Comparison of ENCODE assay signal across 12 mouse cellular contexts in the genomic region with DNA sequence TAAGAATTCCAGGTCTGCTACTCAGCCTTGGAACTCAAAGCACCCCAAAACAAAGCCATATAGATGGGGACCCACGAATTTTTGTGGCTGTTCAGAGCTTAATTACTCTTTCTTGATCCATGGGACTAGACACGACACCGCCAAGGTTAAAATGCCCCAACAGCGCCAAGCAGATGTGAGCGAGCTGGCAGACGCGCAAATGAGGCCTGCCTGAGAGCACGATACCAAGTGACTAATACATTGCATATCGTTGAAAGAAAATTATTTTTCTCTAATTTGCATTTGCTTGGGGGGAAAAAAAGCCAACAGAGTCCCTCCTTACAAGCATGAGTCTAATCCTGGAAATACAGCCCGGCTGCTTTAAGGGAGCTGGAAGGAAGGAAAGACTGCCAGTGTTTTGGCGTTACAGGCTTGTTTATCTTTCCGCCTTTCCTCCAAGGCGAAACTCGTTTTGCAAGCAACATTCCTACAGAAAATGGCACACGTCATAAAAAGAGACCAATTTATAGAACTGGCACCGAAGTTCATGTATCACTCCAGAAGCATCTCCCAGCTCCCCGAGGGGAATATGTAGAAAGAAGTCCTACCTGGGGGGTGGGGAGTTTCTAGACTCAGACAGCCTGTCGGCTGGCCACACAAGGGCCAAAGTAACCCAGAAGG.
A peak's percentile ranks its signal among the peaks of the same experiment; 100 is the strongest.
DNase-seq lines count a peak whose midpoint lies in the region; ATAC-seq lines count a peak whose summit lies in the region.
"Had no signal": no experiment of that assay in that cellular context is flagged by ENCODE, and none has a peak within 500 bp of the region (broad histone marks: within the 10 kb centered on the region; RNA-seq: fewer than 3 reads in every experiment).

No protein-coding gene starts in this region.

- DNase-seq in adrenal gland, postnatal 25 days, result peak; percentile 27
- no peak for DNase-seq in adrenal gland, postnatal 4 days (ENCODE audit: low spot score in 2 of 2)
- DNase-seq in lung, postnatal 14 days, result no peak
- no peak for DNase-seq in embryo, embryonic 10.5 days (ENCODE audit: low spot score)
- DNase-seq in gastrocnemius, postnatal 4 days (ENCODE audit: low spot score in 2 of 2), result no peak
- DNase-seq: heart, adult 18-20 months; kidney, adult 18-20 months; right cerebral cortex, postnatal 25 days had no signal

- no peaks in the 10 kb centered on the region for H3K9me3 ChIP-seq in lung, embryonic 16.5 days (ENCODE audit: control insufficient read depth, low read length)
- no peaks in the 10 kb centered on the region for H3K9me3 ChIP-seq in forebrain, embryonic 15.5 days
- H3K9me3 ChIP-seq in midbrain, embryonic 13.5 days, result no peaks in the 10 kb centered on the region

- no peaks in the 10 kb centered on the region for H3K36me3 ChIP-seq in lung, embryonic 16.5 days (ENCODE audit: control insufficient read depth, insufficient read depth, low read length)
- H3K36me3 ChIP-seq in forebrain, embryonic 15.5 days, result no peaks in the 10 kb centered on the region
- H3K36me3 ChIP-seq in midbrain, embryonic 13.5 days, result no peaks in the 10 kb centered on the region

- 11% methylated on average over 18 of the region's 18 CpGs for WGBS in lung, embryonic 16.5 days
- WGBS in forebrain, embryonic 15.5 days, result 9% methylated on average over 18 of the region's 18 CpGs
- WGBS in midbrain, embryonic 13.5 days, result 4% methylated on average over 18 of the region's 18 CpGs

- H3K27ac ChIP-seq in lung, embryonic 16.5 days (ENCODE audit: low read length), result peak overlapping the region; percentile 62
- H3K27ac ChIP-seq in forebrain, embryonic 15.5 days (replicated peaks), result peak overlapping the region; percentile 82
- peak overlapping the region; percentile 76 for H3K27ac ChIP-seq in midbrain, embryonic 13.5 days

- ATAC-seq in lung, embryonic 16.5 days (ENCODE audit: low read depth), result no peak
- ATAC-seq in forebrain, embryonic 15.5 days (replicated peaks), result no peak
- ATAC-seq in midbrain, embryonic 13.5 days, result no peak
- ATAC-seq: Patski had no signal

- H3K9ac ChIP-seq in lung, embryonic 16.5 days (ENCODE audit: low read length), result no peak overlapping the region
- no peak overlapping the region for H3K9ac ChIP-seq in forebrain, embryonic 15.5 days (replicated peaks)
- H3K9ac ChIP-seq in midbrain, embryonic 13.5 days (replicated peaks), result no peak overlapping the region

- H3K4me1 ChIP-seq in lung, embryonic 16.5 days (replicated peaks; ENCODE audit: control insufficient read depth, insufficient read depth, low read length), result peaks cover 72% of the 10 kb centered on the region
- H3K4me1 ChIP-seq in forebrain, embryonic 15.5 days, result peaks cover 100% of the 10 kb centered on the region
- H3K4me1 ChIP-seq in midbrain, embryonic 13.5 days (replicated peaks), result peaks cover 99% of the 10 kb centered on the region

- peak overlapping the region; percentile 32 for H3K4me2 ChIP-seq in lung, embryonic 16.5 days (ENCODE audit: low read depth, low read length)
- peak overlapping the region; percentile 35; the same call in 1 of the 2 replicates for H3K4me2 ChIP-seq in forebrain, embryonic 15.5 days (replicated peaks)
- H3K4me2 ChIP-seq in midbrain, embryonic 13.5 days (replicated peaks), result peak overlapping the region; percentile 46

- peaks cover 17% of the 10 kb centered on the region for H3K27me3 ChIP-seq in lung, embryonic 16.5 days (ENCODE audit: control insufficient read depth, insufficient read depth, low read depth, low read length)
- H3K27me3 ChIP-seq in forebrain, embryonic 15.5 days, result peaks cover 3% of the 10 kb centered on the region; the same call in 1 of the 2 replicates
- H3K27me3 ChIP-seq in midbrain, embryonic 13.5 days, result peaks cover 74% of the 10 kb centered on the region

- no peak overlapping the region for H3K4me3 ChIP-seq in lung, embryonic 16.5 days (ENCODE audit: low read length)
- H3K4me3 ChIP-seq in forebrain, embryonic 15.5 days, result no peak overlapping the region
- H3K4me3 ChIP-seq in midbrain, embryonic 13.5 days (replicated peaks), result no peak overlapping the region
